Mouse (Mus musculus): ENCODE results near the gene Arvcf.

DNA sequence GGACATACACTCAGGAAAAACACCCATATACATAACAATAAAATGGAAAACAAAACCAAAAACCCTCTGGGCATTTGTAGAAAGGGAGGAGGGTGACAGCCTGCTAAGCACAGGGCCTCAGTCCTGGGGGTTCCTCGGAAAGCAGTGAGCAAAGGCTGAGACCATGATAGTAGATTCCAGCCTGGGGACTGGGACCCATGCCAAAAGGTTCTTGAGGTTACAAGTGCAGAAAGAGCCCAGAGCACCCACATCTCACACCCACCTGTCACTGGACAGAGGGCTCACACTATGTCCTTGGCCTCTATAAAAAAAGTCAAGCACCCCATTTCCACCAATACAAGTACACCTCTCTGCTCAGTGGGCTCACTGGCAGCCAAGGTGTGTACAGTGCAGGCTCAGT, 19.5 kb upstream of the Arvcf start:
- TF ChIP-seq POLR2A (IDR thresholded peaks at IDR 0.05; ENCODE audit: extremely low read depth, insufficient read depth, low read length) (no peak), CTCF (IDR thresholded peaks at IDR 0.05; ENCODE audit: low read depth, low read length) (no peak)
